Mouse (Mus musculus): ENCODE results near the gene Gm17581. TPM values are rescaled to one million over a fixed set of nuclear protein-coding genes. Genes with fewer than 3 reads are reported as not detected.
"Not testable (repeated sequence)": the region's sequence is repeated elsewhere in the genome, so short reads cannot be mapped to it uniquely, and the experiment has no call there.

The Gm17581 gene
- not detected in 2 replicates for polyA plus RNA-seq (2016; fragmentation: Nextera tagmentation; extraction: Ambion mirVana)

- not testable (repeated sequence) for H3K9me3 ChIP-seq; H3K4me1 ChIP-seq; H3K27ac ChIP-seq; ATAC-seq (ENCODE audit: low FRiP score); H3K9ac ChIP-seq; H3K27me3 ChIP-seq; H3K4me2 ChIP-seq; H3K4me3 ChIP-seq (replicated peaks); H3K36me3 ChIP-seq (replicated peaks)
- WGBS = 84% methylated on average over 5 of the region's 5 CpGs
Observed at GRCm38 (mm10) chr2:155735766-155736165, at the start of gene Gm17581. TSS of gene Gm17581 (minus strand) at chr2:155735866.

- Histone ChIP-seq H3K4me3 (replicated peaks) (no peak overlapping the region), H3K4me2 (no peak overlapping the region), H3K9me3 (no peaks in the 10 kb centered on the region), H3K27ac (no peak overlapping the region), H3K36me3 (replicated peaks) (no peaks in the 10 kb centered on the region), H3K27me3 (no peaks in the 10 kb centered on the region), H3K9ac (no peak overlapping the region), H3K4me1 (no peaks in the 10 kb centered on the region)
- 80% methylated on average over 6 of the region's 6 CpGs for WGBS
- ATAC-seq (ENCODE audit: low FRiP score) = no peak
Observed at GRCm38 (mm10) chr2:155784534-155784933, 48.9 kb upstream of the Gm17581 start.

GRCm38 (mm10) chr2:155779506-155779905, 43.8 kb upstream of the Gm17581 start:
- H3K4me1 ChIP-seq = peaks cover 17% of the 10 kb centered on the region
- H3K4me3 ChIP-seq (replicated peaks) = no peak overlapping the region
- ATAC-seq (ENCODE audit: low FRiP score) = no peak
- H3K9me3 ChIP-seq = no peaks in the 10 kb centered on the region
- H3K36me3 ChIP-seq (replicated peaks) = no peaks in the 10 kb centered on the region
- H3K27me3 ChIP-seq = peaks cover 30% of the 10 kb centered on the region
- no peak overlapping the region for H3K27ac ChIP-seq
- WGBS = 82% methylated on average over 3 of the region's 3 CpGs
- no peak overlapping the region for H3K4me2 ChIP-seq
- H3K9ac ChIP-seq = no peak overlapping the region

GRCm38 (mm10) chr2:155779066-155779465, 43.4 kb upstream of the Gm17581 start:
- WGBS = 61% methylated on average over 7 of the region's 7 CpGs
- Histone ChIP-seq H3K4me1 (peaks cover 17% of the 10 kb centered on the region), H3K9ac (no peak overlapping the region), H3K4me3 (replicated peaks) (no peak overlapping the region), H3K4me2 (no peak overlapping the region), H3K27me3 (peaks cover 35% of the 10 kb centered on the region), H3K27ac (no peak overlapping the region), H3K36me3 (replicated peaks) (no peaks in the 10 kb centered on the region), H3K9me3 (no peaks in the 10 kb centered on the region)
- ATAC-seq (ENCODE audit: low FRiP score) = no peak

GRCm38 (mm10) chr2:155778004-155778403, 42.3 kb upstream of the Gm17581 start:
- no peak for ATAC-seq (ENCODE audit: low FRiP score)
- no peak overlapping the region for H3K4me3 ChIP-seq (replicated peaks)
- no peak overlapping the region for H3K4me2 ChIP-seq
- H3K27ac ChIP-seq = no peak overlapping the region
- 63% methylated on average over 6 of the region's 6 CpGs for WGBS
- no peaks in the 10 kb centered on the region for H3K9me3 ChIP-seq
- H3K4me1 ChIP-seq = peaks cover 17% of the 10 kb centered on the region
- no peaks in the 10 kb centered on the region for H3K36me3 ChIP-seq (replicated peaks)
- peaks cover 46% of the 10 kb centered on the region for H3K27me3 ChIP-seq
- no peak overlapping the region for H3K9ac ChIP-seq

GRCm38 (mm10) chr2:155777688-155777985, 42.0 kb upstream of the Gm17581 start:
- Histone ChIP-seq H3K27ac (no peak overlapping the region), H3K4me1 (peaks cover 17% of the 10 kb centered on the region), H3K4me3 (replicated peaks) (no peak overlapping the region), H3K9me3 (no peaks in the 10 kb centered on the region), H3K27me3 (peaks cover 49% of the 10 kb centered on the region), H3K4me2 (no peak overlapping the region), H3K9ac (no peak overlapping the region), H3K36me3 (replicated peaks) (no peaks in the 10 kb centered on the region)
- WGBS = 81% methylated on average over 4 of the region's 4 CpGs
- no peak for ATAC-seq (ENCODE audit: low FRiP score)

- 69% methylated on average over 10 of the region's 10 CpGs for WGBS
Observed at GRCm38 (mm10) chr2:155776824-155777687, 41.4 kb upstream of the Gm17581 start.

GRCm38 (mm10) chr2:155775685-155776263, 40.1 kb upstream of the Gm17581 start:
- H3K4me2 ChIP-seq = peak overlapping the region; percentile 75
- under 1% methylated on average over 39 of the region's 44 CpGs for WGBS
- H3K4me3 ChIP-seq (replicated peaks) = peak overlapping the region; percentile 58
- peaks cover 17% of the 10 kb centered on the region for H3K4me1 ChIP-seq
- peak overlapping the region; percentile 68 for H3K9ac ChIP-seq
- peaks cover 55% of the 10 kb centered on the region for H3K27me3 ChIP-seq
- no peaks in the 10 kb centered on the region for H3K9me3 ChIP-seq
- H3K36me3 ChIP-seq (replicated peaks) = no peaks in the 10 kb centered on the region
- peak overlapping the region; percentile 59 for H3K27ac ChIP-seq
- ATAC-seq (ENCODE audit: low FRiP score) = peak; percentile 70

More at GRCm38 (mm10) chr2:155776824-155777687, 41.4 kb upstream of the Gm17581 start:
- H3K4me3 ChIP-seq (replicated peaks) = no peak overlapping the region
- H3K4me1 ChIP-seq = peaks cover 17% of the 10 kb centered on the region
- peaks cover 55% of the 10 kb centered on the region for H3K27me3 ChIP-seq
- no peak overlapping the region for H3K27ac ChIP-seq
- H3K36me3 ChIP-seq (replicated peaks) = no peaks in the 10 kb centered on the region
- no peak overlapping the region for H3K4me2 ChIP-seq
- no peak for ATAC-seq (ENCODE audit: low FRiP score)
- H3K9me3 ChIP-seq = no peaks in the 10 kb centered on the region
- no peak overlapping the region for H3K9ac ChIP-seq

GRCm38 (mm10) chr2:155774927-155775684, 39.4 kb upstream of the Gm17581 start, which contains the start of gene Mmp24:
TSS of gene Mmp24 (plus strand) at chr2:155775342.
- Histone ChIP-seq H3K27me3 (peaks cover 55% of the 10 kb centered on the region), H3K27ac (peak within 1 kb of the TSS; percentile 59), H3K9me3 (no peaks in the 10 kb centered on the region), H3K4me2 (peak within 1 kb of the TSS; percentile 75), H3K4me3 (replicated peaks) (peak within 1 kb of the TSS; percentile 58), H3K9ac (peak within 1 kb of the TSS; percentile 68), H3K4me1 (peaks cover 17% of the 10 kb centered on the region), H3K36me3 (replicated peaks) (no peaks in the 10 kb centered on the region)
- 2% methylated on average over 47 of the region's 100 CpGs for WGBS
- no peak; the same call in 1 of the 2 replicates for ATAC-seq (ENCODE audit: low FRiP score)

GRCm38 (mm10) chr2:155774261-155774926, 38.7 kb upstream of the Gm17581 start:
- H3K4me3 ChIP-seq (replicated peaks) = peak overlapping the region; percentile 58; the same call in 1 of the 2 replicates
- peaks cover 55% of the 10 kb centered on the region for H3K27me3 ChIP-seq
- H3K9ac ChIP-seq = no peak overlapping the region
- no peak overlapping the region for H3K27ac ChIP-seq
- 62% methylated on average over 11 of the region's 11 CpGs for WGBS
- no peaks in the 10 kb centered on the region for H3K9me3 ChIP-seq
- ATAC-seq (ENCODE audit: low FRiP score) = no peak
- peaks cover 17% of the 10 kb centered on the region for H3K4me1 ChIP-seq
- H3K36me3 ChIP-seq (replicated peaks) = no peaks in the 10 kb centered on the region
- peak overlapping the region; percentile 75 for H3K4me2 ChIP-seq

- Histone ChIP-seq H3K27me3 (peaks cover 55% of the 10 kb centered on the region), H3K4me1 (peaks cover 11% of the 10 kb centered on the region), H3K9me3 (no peaks in the 10 kb centered on the region), H3K9ac (no peak overlapping the region), H3K4me3 (replicated peaks) (no peak overlapping the region), H3K27ac (no peak overlapping the region), H3K36me3 (replicated peaks) (no peaks in the 10 kb centered on the region), H3K4me2 (no peak overlapping the region)
- ATAC-seq (ENCODE audit: low FRiP score) = no peak
- WGBS = 70% methylated on average over 4 of the region's 4 CpGs
Observed at GRCm38 (mm10) chr2:155773664-155774063, 38.0 kb upstream of the Gm17581 start.
